Mouse (Mus musculus) layer of hippocampus, postnatal 14 days (tissue): Measurements from ENCODE around the gene Cilp2. TPM values are rescaled to one million over a fixed set of nuclear protein-coding genes. Genes with fewer than 3 reads are reported as not detected.

Experiments
- DNase-seq, 2 experiments: peaks; one replicate each; pipeline ENCODE4 v3.0.0; 2021 to 2022; ENCODE audit warnings: low spot score in 2 of 2, mixed read lengths in 1 of 2
- total RNA-seq, 2 experiments: library from RNA; stranded (reverse); gene quantifications; 2 replicates each; pipeline ENCODE4 v1.2.3; 2021

Cilp2 gene
- total RNA-seq, 2 experiments from 2014 or later, result 1.6 to 2.4 TPM

DNA sequence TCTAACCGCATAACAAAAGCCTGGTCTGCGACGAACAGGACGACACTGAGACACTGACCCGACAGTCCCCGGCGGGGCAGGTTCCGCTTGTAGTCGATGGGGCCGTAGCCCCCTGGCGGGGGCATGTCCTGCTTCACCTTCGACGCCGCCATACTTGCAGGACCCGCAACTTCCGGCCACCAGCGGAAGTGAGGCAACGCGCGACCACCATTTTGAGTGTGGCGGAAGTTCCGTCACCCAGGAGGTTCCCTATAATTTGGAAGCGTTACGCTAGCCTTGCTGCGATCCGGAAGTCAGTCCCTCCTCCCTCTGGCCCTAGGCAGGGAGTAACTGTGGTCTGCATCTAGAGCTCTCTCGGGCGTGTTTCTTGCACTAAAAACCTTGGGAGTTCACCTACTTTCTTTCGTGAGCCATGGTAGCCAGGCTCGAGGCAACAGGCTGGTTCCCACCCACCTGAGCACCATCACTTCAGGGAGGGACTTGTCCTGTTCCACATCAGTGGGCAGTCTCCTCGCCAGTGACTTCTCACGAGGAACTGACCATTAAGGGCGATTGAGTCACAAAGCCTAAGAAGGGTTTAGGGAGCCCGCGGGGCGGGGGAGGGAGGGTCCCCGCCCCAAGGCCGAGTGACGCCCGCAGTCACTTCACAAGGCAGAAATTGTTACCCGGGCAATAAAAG is 14.1 kb upstream of the Cilp2 start:
- peak; percentile 98 for DNase-seq

DNA sequence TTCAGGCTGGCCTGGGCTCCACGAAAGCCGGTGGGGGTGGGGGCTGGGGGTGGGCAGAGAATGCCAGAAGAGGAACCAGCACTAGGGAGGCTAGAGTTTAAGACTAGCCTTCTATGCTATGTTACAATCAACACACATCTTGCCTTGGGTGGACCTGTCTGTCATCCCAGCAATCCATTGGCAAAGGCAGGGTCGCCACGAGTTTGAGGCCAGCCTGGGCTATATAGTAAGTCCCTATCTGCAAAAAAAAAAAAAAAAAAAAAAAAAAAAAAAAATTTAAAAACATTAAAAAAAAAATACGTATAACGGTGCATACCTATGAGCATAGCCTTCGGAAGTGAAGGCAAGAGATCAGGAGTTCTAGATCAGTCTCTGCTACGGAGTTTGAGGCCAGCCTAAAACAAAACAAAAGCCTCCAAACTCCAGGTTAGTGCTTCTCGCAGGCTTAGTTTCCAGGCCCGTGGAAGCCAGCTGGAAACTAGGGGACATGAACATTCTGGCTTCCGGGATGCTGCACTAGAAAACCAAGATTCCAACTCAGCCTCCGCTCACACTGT is 13.5 kb upstream of the Cilp2 start:
- DNase-seq, result no peak

DNA sequence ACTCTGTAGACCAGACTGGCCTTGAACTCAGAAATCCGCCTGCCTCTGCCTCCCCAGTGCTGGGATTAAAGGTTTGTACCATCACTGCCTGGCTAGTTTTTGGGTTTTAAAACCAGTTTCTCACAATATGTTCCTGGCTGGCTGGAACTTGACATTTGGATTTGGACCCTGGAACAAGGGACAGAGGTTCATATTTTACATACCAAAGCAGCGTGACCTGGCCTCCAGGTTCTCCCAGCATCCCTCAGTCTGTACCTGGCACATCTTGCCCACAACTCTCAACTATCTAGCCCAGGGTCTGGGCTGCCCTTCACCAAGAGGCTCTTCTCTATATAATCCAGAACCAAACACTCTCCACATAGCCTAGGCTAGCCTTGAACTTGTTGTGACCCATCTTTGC is 12.4 kb upstream of the Cilp2 start:
- DNase-seq, result no peak

DNA sequence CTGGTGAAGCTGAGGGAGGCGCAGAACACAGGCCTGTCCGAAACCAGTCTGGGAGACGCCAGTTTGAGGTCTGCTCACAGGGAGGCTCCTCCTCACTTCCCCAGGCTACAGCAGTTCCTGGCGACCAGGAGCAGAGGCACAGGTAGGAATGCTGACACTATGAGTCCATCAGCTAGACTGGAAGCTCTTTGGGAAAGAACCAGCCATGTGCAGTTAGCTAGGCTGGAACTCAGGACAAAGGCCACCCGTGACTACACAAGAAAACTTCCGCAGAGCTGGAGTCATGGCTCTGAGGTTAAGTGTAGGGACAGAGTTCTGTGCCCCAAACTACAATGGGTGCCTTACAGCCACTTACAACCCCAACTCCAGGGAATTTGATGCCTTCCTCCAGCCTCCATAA is 10.4 kb upstream of the Cilp2 start:
- DNase-seq, result no peak

DNA sequence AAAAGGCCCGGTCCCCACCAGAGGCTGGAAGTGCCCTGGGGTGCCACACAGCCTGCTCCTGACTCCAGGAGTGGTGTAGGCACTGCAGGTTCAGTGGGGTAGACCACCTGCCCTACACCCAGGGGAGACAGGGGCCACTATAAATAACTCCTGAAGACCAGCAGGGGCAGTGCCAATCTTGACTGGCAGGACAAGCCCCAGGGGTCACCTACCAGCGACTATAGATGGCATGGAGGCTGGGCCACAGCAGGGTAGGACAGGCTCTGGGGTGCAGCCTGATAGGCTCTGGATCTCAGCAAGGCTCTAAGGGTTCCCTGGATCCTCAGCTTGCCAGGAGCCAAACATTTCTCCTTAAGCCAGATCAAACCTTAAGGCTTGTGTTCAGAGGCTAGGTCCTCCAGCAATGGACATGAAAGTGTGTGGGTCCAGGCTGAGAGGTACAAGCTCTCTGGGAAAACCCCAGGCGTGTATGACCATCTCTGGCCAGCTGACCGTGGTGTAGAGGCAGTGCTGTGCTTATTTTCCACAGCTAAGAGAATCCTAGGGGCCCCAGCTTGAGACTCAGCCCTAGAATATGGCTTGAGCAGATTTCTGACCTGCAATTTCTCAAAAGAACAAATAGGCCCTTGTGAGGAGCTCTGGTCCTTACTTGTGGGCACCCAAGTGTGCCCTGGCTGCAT is 8.4 kb upstream of the Cilp2 start:
- no peak for DNase-seq

DNA sequence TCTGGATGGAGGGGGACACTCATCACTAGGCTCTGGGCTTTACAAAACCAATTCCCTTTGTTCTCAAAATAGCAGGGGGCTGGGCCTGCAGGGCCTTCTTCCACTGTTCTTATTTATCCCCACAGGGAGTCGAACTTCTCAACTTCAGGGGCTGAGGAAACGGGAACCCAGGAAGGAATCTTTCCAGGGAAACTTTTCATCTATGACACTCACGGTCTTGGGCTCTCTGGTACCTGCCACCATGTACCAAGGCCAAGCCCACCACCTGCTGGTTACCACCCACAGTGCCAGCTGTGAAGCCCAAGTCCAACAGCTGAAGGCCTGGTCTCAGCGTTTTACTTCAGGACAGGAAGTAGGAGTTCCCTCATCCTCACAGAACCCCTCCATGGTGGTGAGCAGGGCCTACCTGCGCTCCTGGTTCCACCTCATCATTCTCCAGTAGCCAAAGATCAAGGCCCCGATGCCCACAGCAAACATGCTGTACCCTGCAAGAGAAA is 7.4 kb upstream of the Cilp2 start:
- DNase-seq, result no peak

DNA sequence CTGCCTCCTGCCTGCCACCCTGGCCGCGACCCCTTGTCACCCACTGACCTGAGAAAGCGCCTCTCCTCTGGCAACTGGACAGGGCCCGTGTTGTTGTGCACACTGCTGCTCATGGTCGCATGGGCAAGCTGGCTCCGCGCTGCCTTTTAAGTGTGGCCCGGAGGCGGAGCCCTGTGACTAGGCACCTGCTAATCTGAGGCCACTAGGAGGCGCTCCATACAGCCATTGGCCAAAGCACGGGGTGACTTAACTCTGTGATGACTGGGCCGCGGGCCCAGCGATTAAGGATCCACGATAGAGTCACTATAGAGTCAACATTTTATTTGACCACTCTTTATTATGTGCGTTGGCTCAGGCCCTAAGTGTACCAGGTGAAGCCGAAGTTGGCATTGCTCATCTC is 6.4 kb upstream of the Cilp2 start:
- DNase-seq, result peak; percentile 46 to 52

DNA sequence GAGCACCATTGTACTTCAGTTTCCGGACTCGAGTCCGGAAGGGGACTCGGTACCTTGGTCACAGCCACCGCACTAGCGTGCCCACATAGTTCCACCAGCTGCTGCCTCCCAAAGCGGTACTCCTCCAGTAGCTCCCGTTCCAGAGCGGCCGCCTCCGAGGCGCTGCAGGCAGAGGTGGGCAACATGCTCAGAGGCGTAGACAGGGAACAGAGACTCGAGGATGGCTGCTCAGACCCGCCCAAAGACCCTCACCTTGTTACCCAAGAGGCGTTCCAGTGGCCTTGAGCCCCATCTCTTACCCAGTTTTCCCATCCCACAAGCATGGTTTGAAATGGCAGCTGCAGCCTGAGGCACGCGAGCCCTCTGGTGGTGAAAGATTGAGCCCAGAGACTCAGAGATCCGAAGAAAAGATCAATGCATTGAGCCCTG is 3.3 kb upstream of the Cilp2 start:
- peak; percentile 68 to 70 for DNase-seq

DNA sequence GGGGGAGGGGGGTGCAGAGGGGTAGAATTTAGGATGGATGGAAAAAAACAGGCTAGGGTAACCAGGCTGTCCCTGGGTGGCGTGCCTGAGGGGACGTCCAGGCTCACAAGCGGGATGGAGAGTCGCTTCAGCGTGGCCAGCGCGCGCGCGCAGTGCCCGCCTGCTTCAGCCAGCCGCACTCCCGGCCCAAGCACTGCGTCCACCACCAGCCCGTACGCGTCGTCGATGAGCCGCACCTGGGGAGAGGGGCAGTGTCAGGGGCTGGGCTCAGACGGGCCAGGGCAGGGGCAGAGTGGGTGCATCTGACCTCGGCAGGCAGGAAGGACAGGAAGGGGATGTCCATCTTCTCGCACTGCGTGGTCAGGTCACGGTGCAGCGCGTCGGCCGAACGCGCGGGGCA is 1.4 kb upstream of the Cilp2 start:
- no peak for DNase-seq

DNA sequence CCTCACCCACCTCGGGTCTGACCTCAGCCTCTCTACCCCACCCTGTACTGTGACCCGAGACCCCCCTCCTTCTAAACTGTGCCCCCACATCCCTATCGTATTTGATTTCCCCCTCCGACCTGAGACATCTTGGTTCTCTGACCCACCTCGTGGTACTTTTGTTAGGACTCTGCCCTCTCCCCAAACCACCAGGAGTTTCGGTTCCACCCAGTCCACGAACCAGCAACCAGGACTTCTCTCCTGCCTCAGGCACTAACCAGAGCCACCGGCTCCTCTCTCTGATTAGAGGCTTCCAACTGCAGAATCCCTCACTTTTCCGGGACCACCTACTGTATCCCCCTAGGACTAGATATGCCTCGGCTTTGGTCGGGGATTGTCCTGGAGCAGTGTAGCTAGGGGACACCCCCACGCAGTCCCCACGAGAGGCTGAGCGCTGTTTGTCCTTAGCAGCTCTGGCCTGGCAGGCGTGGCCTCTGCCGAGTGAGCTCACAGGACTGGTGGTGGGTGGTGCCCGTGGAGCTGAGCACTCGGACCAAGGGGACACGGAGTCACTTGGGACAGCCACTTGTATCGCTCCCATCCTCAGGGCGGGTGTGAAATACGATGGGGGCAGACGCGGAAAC is 868 bp upstream of the Cilp2 start:
- DNase-seq, result no peak

DNA sequence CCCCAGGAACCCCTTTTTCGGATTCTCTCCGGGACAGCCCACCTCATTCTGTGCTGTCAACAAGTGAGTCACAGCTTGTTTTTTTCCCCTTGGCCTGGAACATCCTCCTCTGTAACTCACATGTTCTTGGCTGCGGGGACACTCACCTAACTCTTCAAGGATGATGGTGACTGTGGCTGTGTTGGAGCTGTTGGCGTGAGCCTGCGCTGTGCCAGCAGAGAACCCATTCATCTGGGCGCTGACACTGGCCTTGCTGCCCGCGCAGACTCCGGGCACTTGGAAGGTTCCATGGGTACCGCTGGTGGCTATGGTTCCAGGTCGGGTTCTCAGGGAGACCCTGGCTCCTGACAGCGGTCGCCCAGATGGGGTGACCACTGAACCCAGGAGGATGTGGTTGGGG is 3.3 kb downstream of the Cilp2 start:
- DNase-seq, result no peak

DNA sequence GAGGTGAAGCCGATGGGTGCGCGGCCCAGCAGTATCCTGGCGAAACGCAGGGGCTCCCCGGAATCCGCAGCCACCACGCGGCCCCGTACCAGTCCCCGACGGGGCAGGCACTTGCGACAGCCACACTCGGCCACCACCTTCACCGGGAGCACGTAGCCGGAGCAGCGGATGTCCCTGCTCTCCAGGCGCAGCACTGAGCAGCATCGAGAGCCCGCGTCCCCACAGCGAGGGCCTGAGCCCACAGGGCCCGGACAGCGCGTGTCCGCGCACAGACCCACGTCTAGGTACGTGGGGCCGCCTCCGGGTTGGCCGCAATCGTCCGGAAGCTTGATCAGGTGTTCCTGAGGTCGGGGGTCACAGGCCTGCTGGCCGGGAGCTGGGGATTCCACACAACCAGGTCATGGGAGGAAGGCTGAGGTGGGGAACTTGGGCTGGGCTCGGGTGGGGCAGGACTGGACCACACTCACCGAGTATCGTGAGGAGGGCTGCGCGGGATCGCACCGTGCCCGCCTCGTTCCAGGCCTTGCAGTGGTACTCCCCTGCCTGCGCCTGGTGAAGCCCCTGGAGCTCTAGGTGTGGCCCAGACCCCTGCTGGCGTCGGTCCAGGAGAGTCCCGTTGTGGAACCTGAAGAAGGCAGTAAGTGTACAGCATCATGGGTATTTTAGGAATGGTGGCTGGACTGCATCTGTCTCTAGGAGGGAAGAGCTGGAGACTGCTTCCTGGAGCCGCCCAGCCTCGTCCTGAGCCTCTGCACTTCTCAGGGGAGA is 4.5 kb downstream of the Cilp2 start:
- DNase-seq, result no peak

DNA sequence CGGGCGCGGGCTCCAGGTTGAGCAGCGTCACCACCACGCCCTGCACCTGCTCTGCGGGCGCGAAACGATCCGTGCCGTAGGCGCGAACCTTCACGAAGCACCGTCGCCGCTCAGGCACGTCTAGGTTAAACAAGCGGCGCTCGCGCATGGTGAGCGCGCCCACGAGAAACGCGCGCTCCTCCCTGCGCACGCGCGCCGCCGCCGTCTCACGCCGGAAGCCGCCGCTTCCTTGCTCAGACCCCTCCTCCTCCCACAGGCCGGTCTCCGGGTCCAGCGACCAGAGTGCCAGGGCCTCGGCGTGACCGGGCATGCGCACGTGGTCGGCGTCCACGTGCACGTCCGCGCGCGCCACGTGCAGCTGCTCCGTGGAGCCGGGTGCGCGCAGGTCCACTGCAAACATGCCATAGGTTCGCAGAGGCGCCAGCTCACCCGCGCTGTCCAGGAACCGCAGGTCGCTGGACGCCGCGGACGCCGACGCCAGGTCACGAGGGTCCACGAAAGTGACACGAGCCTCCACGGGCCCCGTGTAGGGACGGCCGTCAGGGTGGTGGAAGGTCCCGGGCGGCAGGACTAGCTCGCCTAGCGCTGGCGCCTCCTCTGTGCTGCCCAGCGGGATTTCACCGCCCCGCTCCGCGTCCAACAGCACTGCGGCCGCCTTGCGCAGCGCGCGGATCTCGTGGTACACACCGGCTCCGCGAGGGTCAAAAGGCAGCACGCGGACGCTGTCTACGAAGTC is 5.3 kb downstream of the Cilp2 start:
- peak; percentile 63 to 78 for DNase-seq

DNA sequence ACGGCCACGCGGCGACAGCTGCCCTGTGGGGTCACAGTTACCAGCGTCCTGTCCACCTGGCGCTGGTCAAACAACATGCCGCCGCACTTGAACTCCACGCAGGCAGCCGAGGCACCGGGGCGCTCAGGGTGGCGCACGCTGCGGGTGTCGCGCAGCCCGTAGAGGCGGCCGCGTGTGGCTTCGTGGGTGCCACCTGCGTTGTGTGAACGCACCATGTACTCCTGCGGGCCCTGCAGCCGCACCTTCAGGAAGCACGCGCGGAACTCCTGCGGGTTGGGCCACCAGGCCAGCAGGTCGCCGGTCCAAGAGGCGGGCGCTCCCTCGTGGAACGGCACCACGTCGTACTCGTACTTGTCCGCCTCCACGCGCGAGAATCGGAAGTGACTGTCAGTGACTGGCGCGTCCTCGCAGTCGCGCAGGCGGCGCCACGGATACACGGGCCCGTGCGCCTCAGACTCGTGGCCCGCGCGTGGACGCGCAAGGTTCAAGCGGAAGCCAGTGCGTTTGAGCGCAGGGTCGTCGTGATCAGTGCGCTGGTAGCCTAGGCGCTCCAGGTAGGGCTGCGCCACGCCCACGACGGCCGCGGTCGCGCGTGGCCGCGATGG is 6.1 kb downstream of the Cilp2 start:
- no peak for DNase-seq

DNA sequence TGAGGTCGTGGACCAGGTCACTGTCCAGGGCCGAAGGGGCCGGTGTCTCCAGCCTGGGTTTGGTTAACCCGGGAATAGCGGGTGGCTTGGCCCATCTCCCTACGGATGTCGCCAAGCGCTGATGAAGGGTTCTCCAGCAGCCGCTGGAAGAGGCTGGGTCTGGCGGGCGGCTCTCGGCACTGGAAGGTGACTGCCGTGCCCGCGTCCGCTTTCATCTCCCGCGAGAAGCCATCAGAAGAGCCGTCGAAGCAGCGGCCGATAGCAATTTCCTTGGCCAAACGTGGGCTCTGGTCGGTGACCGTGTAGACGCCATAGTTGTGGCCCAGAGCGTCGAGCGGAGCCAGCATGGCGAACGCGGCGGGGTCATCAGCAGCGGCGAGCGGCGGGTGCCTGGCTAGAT is 6.6 kb downstream of the Cilp2 start:
- no peak for DNase-seq

DNA sequence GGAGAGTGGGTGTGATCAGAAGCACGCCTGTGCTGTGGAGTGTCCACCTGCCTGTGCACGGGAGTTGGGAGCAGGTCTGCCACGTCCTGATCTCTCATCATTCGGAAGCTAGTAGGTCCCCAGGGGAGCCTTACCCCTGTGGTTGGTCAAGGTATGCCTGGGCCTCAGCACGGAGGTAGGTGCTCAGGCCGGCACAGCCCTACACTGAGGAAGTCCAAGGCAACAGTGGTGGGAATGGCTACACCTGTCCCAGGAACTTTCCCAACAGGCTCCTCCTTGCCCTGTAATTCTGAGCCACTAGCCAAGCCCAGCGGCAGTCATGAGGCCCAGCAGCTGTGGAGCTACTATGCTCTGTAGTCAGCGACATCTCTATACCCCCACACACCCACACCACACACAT is 7.8 kb downstream of the Cilp2 start:
- no peak for DNase-seq

DNA sequence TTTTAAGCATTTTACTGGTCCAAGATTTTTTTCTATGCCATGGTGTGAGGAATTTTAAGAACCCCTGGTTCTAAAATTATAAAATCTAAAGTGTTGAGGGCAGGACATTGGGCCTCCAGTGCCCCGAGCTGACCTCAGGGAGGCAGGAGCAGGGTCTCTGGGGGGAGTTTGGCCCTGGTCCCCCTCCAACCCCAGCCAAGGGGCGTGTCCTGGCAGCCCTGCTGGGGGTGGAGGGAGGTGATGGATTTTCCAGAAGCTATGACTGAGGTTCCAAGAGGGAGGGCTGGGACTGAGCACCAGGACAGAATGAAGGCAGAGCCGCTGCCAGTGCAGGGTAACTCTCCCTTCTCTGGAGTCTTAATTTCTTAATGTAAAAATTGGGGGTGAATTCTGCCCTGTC is 9.5 kb downstream of the Cilp2 start:
- DNase-seq, result no peak

DNA sequence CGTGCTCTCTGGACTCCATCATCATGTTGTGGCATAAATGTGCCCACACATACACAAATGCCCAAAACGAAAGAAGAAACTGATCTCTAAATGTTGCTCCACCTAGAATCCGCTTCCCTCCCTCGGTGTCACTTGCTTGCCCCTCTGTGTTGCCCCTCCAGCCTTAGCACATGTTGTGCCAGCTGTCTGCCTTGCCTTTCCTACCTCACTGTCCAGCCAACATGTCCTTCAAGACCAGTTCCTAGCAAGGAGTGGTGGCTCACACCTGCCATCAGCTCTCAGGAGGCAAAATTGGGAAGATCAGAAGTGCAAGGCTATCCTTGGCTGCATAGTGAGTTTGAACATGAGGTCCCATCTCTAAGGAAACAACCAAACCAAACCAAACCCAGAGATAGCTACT is 10.1 kb downstream of the Cilp2 start:
- no peak for DNase-seq

DNA sequence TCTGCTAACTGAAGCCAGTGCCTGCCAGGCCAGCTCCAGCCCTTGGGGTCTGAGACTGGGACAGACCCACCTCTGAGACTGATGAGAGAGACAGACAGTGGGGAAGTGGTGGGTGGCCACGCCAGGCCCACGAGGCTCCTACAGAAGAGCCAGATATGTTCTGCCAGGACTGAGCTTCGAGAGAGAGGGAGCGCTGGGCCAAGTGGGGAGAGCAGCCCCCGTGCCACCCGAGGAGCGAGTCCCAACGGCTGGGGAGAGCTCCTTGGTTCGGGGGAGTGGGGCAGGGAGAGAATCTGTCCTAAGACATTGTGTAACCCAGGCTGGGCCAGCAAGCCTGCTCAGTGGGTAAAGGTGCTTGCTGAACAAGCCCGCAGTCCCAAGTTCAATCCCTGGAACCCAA is 10.5 kb downstream of the Cilp2 start:
- DNase-seq, result no peak

DNA sequence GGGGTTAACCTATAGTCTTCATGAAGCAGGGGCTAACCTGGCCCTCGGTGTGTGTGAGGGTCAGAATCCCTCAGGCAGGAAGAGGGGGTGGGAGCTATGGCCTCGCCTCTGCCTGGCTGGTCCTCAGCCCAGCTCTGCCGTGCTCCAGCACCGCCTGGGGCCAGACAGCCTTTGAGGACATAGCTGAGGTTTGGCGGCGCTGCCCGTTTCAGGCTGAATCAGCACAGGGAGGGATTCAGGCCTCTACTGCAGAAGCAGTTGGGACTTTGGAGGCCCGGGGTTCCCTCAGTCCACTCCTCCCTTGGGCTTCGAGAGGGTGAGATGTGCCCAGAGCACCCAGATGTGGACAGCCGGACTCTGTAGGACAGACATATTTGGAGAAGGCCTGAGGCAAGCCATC is 11.4 kb downstream of the Cilp2 start:
- DNase-seq, result no peak
